Mouse (Mus musculus): ENCODE measurements at regions not wholly inside any gene's neighbourhood (a gene's known extent, or its start where the extent isn't known, plus 50 kb on each side); places are given as distances from the start of the nearest gene placed in this dataset.
A peak's percentile ranks its signal among the peaks of the same experiment; 100 is the strongest.
"Not testable (repeated sequence)": the region's sequence is repeated elsewhere in the genome, so short reads cannot be mapped to it uniquely, and the experiment has no call there.

GRCm38 (mm10) chr16:19024010-19024532, 147.2 kb downstream of the Hira start:
- no peak for DNase-seq (ENCODE audit: low spot score in 2 of 2)

- DNase-seq (ENCODE audit: low spot score in 2 of 2): no peak
These were observed 148.5 kb downstream of the Hira start for GRCm38 (mm10) chr16:19025227-19025932.

- peak; percentile 74 to 80 for DNase-seq (ENCODE audit: low spot score in 2 of 2)
These were observed 150.3 kb downstream of the Hira start for GRCm38 (mm10) chr16:19027096-19027495.

- DNase-seq (ENCODE audit: low spot score in 2 of 2): no peak
These were observed 155.7 kb downstream of the Hira start for GRCm38 (mm10) chr16:19032582-19032981.

- no peak for DNase-seq (ENCODE audit: low spot score in 2 of 2)
These were observed 158.9 kb downstream of the Hira start for GRCm38 (mm10) chr16:19035781-19036180.

- DNase-seq (ENCODE audit: low spot score in 2 of 2): no peak
These were observed 160.8 kb downstream of the Hira start for GRCm38 (mm10) chr16:19037681-19038080.

GRCm38 (mm10) chr16:19052791-19053190, 176.0 kb downstream of the Hira start:
- peak; percentile 90 to 92 for DNase-seq (ENCODE audit: low spot score in 2 of 2)

- no peak for DNase-seq (ENCODE audit: low spot score in 2 of 2)
These were observed 183.5 kb downstream of the Hira start for GRCm38 (mm10) chr16:19060343-19060742.

GRCm38 (mm10) chr16:19061796-19062195, 185.0 kb downstream of the Hira start:
- DNase-seq (ENCODE audit: low spot score in 2 of 2): no peak

- peak in 1 of 2 experiments; percentile 56 for DNase-seq (ENCODE audit: low spot score in 2 of 2)
These were observed 185.9 kb downstream of the Hira start for GRCm38 (mm10) chr16:19062557-19063400.

GRCm38 (mm10) chr16:19063401-19063762, 186.5 kb downstream of the Hira start:
- DNase-seq (ENCODE audit: low spot score in 2 of 2): peak in 1 of 2 experiments; percentile 56

- peak; percentile 57 to 70 for DNase-seq (ENCODE audit: low spot score in 2 of 2)
These were observed 187.6 kb downstream of the Hira start for GRCm38 (mm10) chr16:19064397-19064796.

- no peak for DNase-seq (ENCODE audit: low spot score in 2 of 2)
These were observed 188.8 kb downstream of the Hira start for GRCm38 (mm10) chr16:19065543-19066141.

- peak; percentile 78 to 80 for DNase-seq (ENCODE audit: low spot score in 2 of 2)
These were observed 190.0 kb downstream of the Hira start for GRCm38 (mm10) chr16:19066700-19067310.

GRCm38 (mm10) chr16:19083503-19083902, 206.7 kb downstream of the Hira start:
- not testable (repeated sequence) for DNase-seq (ENCODE audit: low spot score in 2 of 2)

- DNase-seq (ENCODE audit: low spot score in 2 of 2): peak; percentile 5 to 51
These were observed 211.1 kb downstream of the Hira start for GRCm38 (mm10) chr16:19087914-19088313.
